Mouse (Mus musculus) neural tube, embryonic 10.5 days (tissue): ENCODE data around the gene 1700012B07Rik.

Experiments used
- DNase-seq: peaks from one replicate; pipeline ENCODE4 v3.0.0-alpha.2; 2017; ENCODE audit warnings: low spot score; ENCODE audit errors: extremely low spot score

1700012B07Rik gene

DNA sequence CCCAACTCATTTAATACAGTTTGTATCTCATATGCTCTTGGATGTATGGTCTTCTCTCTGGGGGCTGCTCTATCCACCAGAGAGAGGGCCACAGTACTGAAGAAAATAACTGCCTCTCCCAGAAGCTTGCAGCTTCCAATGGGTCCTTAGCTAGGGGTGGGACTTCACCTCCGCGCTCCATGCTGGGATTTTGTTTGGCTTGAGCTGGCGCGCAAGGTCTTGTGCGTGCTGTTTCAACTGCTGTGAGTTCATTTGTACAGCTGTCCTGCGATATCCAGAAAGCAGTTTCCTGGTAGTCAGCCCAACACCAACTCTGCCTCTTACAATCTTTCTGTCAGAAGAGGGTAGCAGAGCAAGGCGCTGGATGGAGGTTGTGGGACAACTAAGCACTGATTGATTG, 18.5 kb upstream of the 1700012B07Rik start:
- no peak for DNase-seq

DNA sequence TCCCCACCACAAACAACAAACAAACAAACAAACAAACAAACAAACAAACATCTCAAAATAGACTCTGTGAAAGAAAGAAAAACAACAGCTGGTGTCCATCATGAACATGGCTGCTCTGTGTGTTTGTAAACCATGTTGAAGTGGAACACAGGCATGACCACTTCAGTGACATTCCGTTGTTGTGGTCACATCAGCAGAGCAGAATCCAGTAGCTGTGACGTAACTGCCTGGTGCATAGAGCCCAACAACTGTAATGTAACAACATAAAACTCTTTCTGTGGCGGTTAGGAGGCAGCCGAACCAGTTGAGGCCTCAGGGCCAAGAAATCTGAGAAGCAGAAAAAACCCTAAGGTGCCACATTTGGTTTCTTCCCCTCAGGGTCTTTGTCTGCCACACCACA, 17.8 kb upstream of the 1700012B07Rik start:
- DNase-seq = no peak

DNA sequence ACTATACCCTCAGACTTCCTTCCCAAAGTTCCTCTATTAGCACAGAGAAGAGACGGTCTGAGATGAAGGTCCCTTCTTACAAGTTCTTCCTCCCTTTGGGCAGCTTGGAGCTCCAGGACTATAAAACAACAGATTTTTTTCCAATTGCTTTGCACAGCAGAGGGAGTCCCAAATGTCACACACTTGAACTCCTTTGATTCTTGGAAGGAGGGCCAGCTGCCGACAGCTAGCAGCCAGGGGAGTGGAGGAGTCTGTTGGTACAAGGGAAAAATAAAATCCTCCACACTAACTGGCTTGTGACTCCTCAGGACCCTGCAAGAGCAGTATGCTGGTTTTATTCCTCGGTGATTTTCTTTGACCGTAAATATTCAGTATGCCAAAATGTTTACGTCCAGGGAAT, 16.6 kb upstream of the 1700012B07Rik start:
- DNase-seq = no peak

DNA sequence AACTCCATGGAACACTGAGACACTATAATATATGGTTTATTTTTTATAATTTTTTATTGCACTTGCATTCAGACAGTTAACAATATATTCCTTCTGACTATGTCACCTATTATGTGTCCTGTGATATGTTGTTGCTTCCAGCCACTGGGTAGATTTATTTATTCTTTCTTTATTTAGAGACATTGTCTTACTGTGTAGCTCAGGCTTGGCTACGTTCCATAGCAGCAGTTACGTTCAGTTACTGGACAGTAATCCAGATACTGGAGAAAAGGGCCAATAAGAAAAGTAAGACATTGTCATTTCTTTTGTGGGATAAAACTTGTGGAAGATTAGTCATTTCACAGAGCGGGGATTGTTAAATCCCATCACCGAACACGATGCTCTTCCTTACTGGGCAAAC, 2.5 kb upstream of the 1700012B07Rik start:
- no peak for DNase-seq

DNA sequence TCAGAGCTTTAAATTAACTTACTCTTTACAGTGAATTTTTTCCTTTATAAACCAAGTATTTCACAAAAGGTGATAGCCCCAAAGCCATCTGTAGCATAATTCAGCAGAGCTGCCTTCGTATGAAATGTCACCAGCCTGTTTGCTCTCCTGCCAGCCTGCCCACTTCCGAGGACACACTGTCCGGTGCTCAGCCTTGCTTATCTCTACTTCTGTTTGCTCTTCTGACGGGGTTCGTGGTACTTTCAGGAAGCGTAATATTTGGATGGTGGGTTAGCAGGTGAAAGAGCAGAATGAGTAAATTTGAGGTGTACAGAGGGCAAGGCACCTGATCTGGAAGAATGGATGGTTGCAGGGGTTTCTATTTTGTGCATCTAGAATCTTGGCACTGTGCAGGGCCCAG, 5.6 kb downstream of the 1700012B07Rik start:
- no peak for DNase-seq

DNA sequence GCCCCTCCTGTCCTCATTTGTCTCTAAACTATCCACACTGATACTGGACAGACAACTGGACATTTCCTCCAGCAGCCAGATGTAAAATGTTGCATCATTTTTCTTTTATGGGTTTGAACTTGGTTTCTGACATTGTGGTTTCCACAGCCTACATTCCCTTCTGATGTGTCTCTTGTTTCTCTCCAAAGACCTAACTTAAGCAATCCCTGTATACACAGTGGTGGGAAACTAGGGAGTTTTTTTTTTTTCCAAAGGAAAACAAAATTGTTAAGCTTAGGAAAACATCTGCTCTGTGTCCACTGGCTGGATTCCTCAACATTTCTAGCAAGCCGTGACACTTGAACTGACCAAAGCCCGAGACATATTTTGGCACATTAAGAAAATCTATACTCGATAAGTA, 10.4 kb downstream of the 1700012B07Rik start:
- no peak for DNase-seq

DNA sequence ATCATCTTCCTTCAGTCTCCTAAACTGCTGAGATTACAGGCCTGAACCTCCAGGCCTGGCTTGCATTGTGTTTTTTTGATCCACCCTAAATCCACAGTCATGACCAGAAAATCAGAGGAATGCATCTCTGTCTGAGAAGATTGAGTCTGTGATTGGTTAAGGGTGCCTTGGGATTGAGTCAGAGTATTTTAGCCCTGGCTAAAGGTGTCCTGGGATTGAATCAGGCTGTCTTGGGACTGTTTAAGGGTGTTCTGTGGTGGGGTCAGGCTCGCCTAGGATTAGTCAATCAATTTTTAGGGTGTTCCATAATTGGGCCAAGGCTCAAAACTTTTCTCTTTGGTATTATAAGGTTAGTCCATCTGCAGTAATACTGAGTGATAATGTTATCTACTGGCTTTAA, 10.9 kb downstream of the 1700012B07Rik start:
- no peak for DNase-seq

DNA sequence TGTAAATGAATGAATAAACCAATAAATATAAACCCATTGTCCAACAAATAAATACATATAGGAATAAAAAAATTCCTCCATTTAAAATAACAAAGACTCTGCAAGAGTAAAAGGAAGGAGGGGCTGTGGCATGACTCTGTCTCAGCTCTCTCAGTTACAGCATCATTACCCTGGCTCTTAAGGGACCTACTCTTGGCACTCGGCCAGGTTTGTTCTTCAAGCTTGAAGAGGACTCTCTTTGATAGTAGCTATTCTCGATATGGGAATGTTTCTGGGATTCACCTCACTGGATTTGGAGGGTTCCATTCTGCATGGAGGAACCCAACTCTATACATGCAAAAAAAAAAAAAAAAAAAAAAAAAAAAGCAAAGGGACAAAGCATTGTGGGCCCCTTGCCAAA, 16.1 kb downstream of the 1700012B07Rik start:
- DNase-seq = no peak

DNA sequence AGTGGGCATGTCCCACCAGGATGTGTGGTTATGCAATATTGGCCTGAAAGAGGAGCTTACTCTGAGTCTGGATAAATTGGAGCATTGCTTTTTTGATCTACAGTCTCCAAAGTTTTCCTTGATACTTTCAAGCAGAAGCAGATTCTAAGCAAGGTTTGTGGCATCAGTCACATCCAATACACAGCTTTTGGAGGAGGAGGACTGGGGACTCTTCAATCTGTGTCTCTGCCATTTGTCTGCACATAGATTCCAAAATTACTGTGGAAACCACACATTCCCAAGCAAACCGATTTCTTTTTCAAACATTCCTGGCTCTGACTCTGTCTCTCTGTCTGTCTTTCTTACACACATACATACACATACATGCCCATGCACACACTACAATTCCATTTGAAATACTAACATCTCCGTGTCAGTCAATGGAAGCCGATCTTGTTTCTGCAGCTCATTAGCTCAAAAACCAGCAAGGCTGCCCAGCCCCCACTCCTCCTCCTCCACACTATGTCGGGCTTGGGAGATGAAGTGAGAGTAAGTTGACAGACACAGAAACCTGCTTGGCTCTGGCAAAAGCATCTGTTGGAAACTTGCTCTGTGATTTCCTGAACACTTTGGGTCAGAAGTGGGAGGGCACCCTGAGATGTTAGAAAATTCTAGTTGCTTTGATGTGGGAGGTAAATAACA, 18.5 kb downstream of the 1700012B07Rik start:
- no peak for DNase-seq

DNA sequence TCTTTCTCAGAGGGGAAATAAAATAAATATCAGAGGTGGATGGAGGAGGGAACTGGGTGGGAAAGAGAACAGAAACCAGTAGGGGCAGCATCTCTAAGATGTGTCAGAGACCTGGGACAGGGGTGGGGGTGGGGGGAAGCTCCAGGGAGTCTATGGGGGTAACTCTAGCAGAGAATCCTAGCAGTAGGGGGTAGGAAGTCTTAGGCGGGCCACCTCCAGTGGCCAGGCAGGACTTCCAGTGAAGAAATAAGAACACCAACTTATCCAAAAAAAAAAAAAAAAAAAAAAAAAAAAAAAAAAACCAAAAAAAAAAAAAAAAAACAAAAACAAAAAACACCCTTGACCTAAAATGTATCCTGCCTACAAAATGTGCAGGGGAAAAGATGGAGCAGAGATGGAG, 26.3 kb downstream of the 1700012B07Rik start:
- DNase-seq = no peak

DNA sequence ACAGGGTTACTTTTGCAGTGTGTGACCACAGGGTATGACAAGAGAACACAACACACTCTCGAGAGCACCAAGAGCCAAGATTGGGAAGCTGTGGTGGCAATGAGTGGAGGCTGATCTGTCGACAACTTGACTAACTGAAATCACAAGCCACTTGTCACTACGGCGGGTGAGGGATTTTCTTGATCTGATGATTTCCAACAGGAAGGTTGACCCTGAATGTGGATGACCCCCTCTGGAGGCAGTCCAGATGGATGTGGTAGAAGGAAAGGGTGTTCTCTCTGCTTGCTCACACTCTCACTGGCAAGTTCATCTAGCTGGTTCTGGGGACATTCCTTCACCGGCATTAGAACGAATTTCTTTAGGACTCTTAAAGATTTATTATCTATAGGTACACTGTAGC, 30.3 kb downstream of the 1700012B07Rik start:
- no peak for DNase-seq

DNA sequence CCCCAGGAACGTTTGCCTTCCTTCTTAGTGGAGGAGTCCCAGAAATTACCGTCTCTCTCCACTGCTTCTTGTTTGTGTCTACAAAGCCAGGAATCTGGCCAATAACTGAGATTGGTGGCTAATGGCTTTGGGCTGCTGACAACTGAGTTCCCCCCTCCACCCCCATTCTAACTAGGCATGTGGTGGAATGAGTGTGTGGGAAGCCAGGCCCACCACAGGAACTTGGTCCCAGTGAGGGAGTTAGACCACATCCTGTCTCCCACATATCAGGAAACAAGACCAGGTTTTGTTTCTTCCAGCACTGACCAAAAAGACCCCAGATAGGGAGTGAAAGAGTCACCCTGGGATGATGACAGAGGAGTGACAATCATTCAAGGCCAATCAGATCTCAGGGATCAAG, 32.3 kb downstream of the 1700012B07Rik start:
- DNase-seq = no peak

DNA sequence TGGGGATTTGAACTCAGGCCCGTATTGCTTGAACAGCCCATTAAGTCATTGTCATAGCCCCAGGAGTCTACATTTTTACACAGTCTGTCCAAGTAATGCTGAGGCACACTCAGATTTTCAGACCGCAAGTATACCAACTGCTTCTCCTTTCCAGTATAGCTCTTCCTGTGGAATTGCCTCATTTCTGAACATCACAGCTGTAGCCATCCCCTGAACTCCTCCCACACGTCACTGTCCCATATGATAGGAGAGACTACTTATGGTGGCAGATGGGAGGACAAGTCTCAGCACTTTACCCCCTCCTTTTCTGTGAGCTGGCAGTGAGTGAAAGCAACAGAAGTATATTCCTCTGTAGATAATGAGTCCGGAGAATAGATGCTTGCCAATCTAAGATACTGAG, 34.3 kb downstream of the 1700012B07Rik start:
- DNase-seq = no peak

DNA sequence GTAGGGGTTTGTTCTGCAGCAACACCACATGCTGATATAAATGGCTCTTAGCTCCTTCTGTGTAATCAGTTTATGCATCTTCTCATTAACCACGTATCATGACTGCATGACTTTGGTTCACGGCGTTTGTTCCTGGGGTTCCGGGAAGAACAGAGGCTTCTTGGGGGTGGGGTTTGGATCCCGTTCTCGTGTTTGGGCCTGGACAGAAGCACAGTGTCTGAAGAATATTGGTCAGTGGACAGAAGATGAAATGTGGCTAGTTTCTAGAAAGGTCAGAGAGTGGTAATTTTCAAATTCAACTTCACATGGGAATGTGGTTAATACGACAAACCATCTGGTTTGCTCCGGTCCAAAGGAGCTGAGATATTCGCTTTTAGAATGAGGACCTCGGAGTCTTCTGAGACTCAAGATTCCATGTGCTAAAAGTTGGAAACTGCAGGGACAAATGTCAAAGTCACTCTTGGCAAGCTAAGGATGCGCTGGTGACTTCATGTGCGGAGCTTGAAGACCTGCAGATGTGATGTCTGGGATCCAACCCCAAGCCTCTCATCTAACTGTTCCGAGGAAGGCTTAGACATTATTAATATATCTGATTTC, 35.3 kb downstream of the 1700012B07Rik start:
- no peak for DNase-seq

DNA sequence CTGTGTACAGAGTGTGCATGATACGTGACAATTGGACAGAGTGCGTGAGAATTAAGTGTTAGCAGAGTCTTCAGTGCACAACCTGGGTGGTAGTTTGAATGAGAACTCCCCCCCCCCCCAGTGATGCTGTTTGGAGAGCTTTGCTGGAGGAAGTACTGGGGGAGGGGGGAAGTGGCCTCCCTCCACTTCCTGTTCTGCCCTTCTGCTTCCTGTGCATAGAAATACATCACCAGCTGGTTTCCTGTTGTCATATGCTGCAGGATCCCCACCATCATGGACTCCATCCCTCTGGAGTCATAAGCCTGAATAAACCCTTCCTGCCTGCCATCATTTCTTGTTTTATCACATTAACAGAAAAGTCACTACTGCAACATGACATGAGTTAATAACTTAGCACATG, 35.9 kb downstream of the 1700012B07Rik start:
- DNase-seq = no peak

DNA sequence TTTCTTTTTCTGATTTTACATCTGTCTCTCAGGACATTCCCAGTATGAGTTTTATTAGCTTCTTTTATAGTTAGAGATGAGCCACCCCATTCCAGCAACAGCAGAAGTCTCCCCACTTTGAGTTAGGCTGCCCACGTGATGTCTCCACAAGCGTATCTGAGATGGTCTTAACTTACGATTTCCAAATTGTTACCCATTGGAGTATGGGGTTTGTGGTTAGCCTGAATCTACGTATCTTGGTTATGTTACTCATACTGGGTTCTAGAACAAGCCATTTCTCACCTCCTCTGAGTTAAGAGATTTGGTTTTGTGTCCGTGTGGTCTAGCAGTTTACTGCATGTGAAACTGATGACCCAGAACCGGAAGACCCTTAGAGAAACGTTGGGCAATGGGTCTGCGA, 37.6 kb downstream of the 1700012B07Rik start:
- no peak for DNase-seq

DNA sequence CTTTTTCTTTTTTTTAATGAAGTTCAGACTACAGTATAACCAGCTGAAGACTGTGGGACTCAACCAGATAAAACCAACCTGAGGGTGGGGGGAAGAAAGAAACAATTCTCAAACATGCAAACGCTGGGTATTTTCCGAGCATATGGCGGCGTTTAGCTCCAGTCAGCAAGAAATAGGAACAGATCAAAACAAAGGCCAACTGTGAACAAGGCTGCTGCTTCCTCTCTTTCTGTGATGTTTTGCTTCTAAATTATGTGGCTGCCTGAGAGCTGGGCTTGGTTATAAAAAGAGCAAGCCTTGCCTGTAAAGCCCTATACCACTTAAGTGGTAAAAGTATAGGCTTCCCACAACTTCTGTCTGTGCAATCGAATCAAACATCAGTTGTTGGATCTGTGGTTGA, 42.5 kb downstream of the 1700012B07Rik start:
- DNase-seq = no peak

DNA sequence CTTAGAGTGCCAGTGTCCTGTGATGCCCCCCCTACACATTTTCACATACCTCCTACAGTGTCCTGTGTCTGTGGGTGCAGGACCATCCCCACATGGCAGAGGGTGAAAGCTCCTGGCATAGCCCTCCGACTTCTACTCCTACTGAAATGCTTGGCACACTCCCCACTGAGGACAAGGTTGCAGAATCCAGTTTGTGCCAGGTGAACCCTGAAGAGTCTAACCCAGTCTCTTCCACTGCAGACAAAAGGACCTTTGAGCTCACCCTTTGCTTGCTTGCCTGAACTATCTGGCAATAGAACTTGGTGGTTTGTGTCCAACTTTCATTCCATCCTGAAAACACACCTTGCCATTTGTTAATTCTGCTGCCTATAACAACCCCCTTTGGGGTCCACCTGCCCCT, 56.5 kb downstream of the 1700012B07Rik start:
- no peak for DNase-seq

DNA sequence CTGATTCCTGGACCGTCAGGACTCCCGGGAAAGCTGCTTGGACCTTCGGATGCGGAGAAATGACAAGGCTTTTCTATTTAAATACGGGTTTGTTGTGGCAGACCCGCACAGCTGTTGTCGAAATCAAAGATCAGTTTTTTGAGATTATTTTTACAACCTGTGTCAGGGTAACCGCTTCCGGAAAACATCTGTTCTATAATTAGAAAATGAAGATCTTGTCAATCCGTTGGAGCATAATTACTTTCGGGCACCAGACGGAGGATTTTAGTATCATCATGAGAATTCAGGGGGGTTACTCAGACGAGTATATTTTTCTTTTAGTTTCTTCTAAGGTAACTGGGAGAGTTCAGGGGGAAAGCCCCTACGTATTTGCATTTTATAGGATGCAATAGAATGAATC, 57.7 kb downstream of the 1700012B07Rik start:
- DNase-seq = no peak

DNA sequence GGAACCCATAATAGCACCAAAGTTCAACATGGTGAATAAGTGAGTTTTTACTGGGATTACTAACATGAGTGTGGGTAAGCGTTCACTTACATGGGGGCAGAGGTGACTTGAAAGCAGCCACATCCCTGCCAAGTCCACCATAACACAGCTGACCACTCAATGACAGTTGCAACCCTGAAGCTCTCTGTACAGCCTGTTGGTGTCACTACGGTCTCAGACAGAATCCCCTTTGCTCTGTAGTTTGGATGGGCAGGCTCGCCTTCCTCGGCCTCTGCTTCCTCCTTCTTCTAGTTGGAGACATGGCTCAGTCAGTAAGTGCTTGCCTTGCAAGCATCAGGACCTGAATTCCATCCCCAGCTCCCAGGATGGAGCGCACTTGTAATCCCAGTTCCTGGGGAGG, 58.8 kb downstream of the 1700012B07Rik start:
- DNase-seq = no peak

DNA sequence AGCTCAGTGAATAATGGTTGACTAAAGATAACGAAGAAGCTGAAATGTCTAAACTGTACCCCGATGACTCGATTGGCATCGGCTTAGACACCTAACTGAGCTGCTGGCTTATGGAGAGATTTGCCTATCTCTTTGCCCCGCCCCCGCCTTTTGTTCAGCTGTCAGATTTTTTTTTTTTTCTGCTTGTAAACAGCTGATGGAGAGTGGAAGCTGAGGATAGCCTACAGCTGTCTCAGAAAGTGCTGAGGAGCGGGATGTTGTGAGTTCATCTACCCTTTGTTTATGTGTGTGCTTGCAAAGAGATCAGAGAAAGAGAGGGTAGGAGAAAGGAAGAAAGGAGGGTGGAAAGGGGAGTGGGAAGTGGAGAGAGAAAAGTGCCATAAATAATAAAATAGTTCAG, 67.8 kb downstream of the 1700012B07Rik start:
- no peak for DNase-seq

DNA sequence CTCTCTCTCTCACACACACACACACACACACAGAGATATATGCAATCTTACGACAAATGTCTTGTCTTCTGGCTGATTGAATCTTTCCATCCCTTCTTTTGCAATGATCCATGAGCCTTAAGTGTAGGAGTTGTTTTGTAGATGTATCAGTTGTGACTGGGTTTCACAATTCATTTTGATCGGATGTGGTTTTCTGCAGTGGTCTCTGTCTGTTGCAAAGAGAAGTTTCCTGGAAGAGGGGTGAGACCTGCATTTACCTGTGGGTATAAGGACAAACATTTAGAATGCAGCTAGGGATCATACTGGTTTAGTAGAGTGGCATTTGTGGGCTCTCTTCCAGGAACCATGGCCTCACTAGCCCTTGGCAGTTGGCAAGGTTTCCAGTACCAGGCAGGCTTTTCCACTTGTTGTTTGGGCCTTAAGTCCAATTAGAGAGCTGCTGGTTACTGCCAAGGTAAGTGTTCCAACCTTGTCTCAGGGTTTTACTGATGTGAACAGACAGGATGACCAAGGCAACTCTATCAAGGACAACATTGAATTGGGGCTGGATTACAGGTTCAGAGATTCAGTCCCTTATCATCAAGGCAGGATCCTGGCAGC, 69.1 kb downstream of the 1700012B07Rik start:
- DNase-seq = no peak

DNA sequence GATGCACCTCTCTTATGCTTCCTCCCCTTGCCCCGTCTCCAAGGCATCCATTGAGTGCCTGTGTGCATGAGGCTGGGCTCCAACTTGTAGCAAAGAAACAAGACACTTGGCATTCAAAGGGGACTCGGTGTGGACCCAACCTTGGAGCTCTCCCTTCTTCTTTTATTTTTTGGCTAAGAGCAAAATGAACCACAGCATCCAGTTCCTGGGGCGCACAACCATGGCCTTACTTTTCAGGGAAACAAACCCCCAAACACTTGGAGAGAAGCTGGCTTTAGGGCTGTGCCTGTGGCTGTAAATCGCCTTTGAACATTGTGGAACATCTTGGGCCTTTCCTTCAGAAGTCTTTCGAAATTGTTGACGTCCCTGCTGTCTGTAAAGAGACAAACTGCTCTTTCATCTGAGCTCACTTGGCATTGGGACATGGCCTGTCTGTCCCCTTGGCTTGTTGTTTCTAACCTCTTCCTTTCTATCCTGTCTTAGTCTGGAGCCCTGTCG, 73.7 kb downstream of the 1700012B07Rik start:
- no peak for DNase-seq
